ENCODE assay signal across 28 mouse cellular contexts in genomic region chr5:121280456-121280855, GRCm38 (mm10).
DNase-seq lines count a peak whose midpoint lies in the region; ATAC-seq and TF ChIP-seq lines count a peak whose summit lies in the region.
"Had no signal": no experiment of that assay in that cellular context is flagged by ENCODE, and none has a peak within 500 bp of the region (broad histone marks: within the 10 kb centered on the region; RNA-seq: fewer than 3 reads in every experiment).

No protein-coding gene starts in this region.

- no peak for TF ChIP-seq CTCF in testis, adult 2 months (IDR thresholded peaks at IDR 0.05; ENCODE audit: control insufficient read depth, insufficient read depth, insufficient replicate concordance, low read depth, low read length)

- H3K9me3 ChIP-seq in midbrain, embryonic 11.5 days (ENCODE audit: control insufficient read depth, low read length), result no peaks in the 10 kb centered on the region
- no peaks in the 10 kb centered on the region for H3K9me3 ChIP-seq in midbrain, embryonic 16.5 days (replicated peaks; ENCODE audit: control insufficient read depth, low read length, poor library complexity, severe bottlenecking)
- H3K9me3 ChIP-seq: embryonic facial prominence, embryonic 13.5 days; embryonic facial prominence, embryonic 15.5 days; forebrain, embryonic 10.5 days; forebrain, embryonic 12.5 days; G1E had no signal

- WGBS in midbrain, embryonic 11.5 days, result 87% methylated on average over 4 of the region's 4 CpGs
- WGBS in midbrain, embryonic 16.5 days, result 97% methylated on average over 4 of the region's 4 CpGs

- H3K27ac ChIP-seq in midbrain, embryonic 11.5 days (ENCODE audit: low read depth, low read length), result no peak overlapping the region
- H3K27ac ChIP-seq in midbrain, embryonic 16.5 days (ENCODE audit: low read length), result no peak overlapping the region
- H3K27ac ChIP-seq in testis, adult 2 months (ENCODE audit: control insufficient read depth, insufficient read depth, low read depth, low read length), result no peak overlapping the region; the same call in 1 of the 2 replicates
- H3K27ac ChIP-seq: embryonic facial prominence, embryonic 13.5 days; embryonic facial prominence, embryonic 15.5 days; forebrain, embryonic 10.5 days; forebrain, embryonic 12.5 days had no signal

- H3K4me3 ChIP-seq in midbrain, embryonic 11.5 days (ENCODE audit: low read depth, low read length), result no peak overlapping the region
- no peak overlapping the region for H3K4me3 ChIP-seq in midbrain, embryonic 16.5 days (ENCODE audit: low read depth, low read length)
- peak overlapping the region; percentile 44 for H3K4me3 ChIP-seq in testis, adult 2 months (ENCODE audit: control insufficient read depth, low read depth, low read length)
- H3K4me3 ChIP-seq: embryonic facial prominence, embryonic 13.5 days; embryonic facial prominence, embryonic 15.5 days; erythroblast, embryonic 14.5 days; forebrain, embryonic 10.5 days; forebrain, embryonic 12.5 days had no signal

- ATAC-seq in midbrain, embryonic 11.5 days (ENCODE audit: low FRiP score), result no peak
- no peak for ATAC-seq in midbrain, embryonic 16.5 days
- ATAC-seq: activated CD4-positive, CD25-positive, alpha-beta regulatory T cell, adult 4 months; CD4-positive, CD25-positive, alpha-beta regulatory T cell, adult 4 months; forebrain, embryonic 14.5 days; forebrain, embryonic 16.5 days; Patski had no signal

- peaks cover 6% of the 10 kb centered on the region for H3K36me3 ChIP-seq in midbrain, embryonic 11.5 days (ENCODE audit: control insufficient read depth, insufficient read depth, low read length)
- peaks cover 44% of the 10 kb centered on the region for H3K36me3 ChIP-seq in midbrain, embryonic 16.5 days (ENCODE audit: control insufficient read depth, insufficient read depth, low read length)
- peaks cover 4% of the 10 kb centered on the region for H3K36me3 ChIP-seq in testis, adult 2 months (ENCODE audit: control insufficient read depth, insufficient read depth, low read length)

- H3K4me1 ChIP-seq in midbrain, embryonic 11.5 days (ENCODE audit: control insufficient read depth, insufficient read depth, low read length), result no peaks in the 10 kb centered on the region
- H3K4me1 ChIP-seq in midbrain, embryonic 16.5 days (ENCODE audit: control insufficient read depth, insufficient read depth, low read length), result no peaks in the 10 kb centered on the region
- H3K4me1 ChIP-seq in testis, adult 2 months (ENCODE audit: control insufficient read depth, insufficient read depth, low read length), result peaks cover 5% of the 10 kb centered on the region; the same call in 1 of the 2 replicates
- H3K4me1 ChIP-seq: embryonic facial prominence, embryonic 13.5 days; embryonic facial prominence, embryonic 15.5 days; forebrain, embryonic 10.5 days; forebrain, embryonic 12.5 days had no signal

- TF ChIP-seq POLR2A in testis, adult 2 months (IDR thresholded peaks at IDR 0.05; ENCODE audit: control insufficient read depth, low read depth, low read length), result no peak

- H3K9ac ChIP-seq in midbrain, embryonic 11.5 days (ENCODE audit: low read length), result no peak overlapping the region
- no peak overlapping the region for H3K9ac ChIP-seq in midbrain, embryonic 16.5 days (ENCODE audit: low read depth, low read length)
- H3K9ac ChIP-seq: embryonic facial prominence, embryonic 13.5 days; embryonic facial prominence, embryonic 15.5 days; forebrain, embryonic 12.5 days had no signal

- no peaks in the 10 kb centered on the region for H3K27me3 ChIP-seq in midbrain, embryonic 11.5 days (ENCODE audit: control insufficient read depth, insufficient read depth, low read length)
- H3K27me3 ChIP-seq in midbrain, embryonic 16.5 days (ENCODE audit: control insufficient read depth, insufficient read depth, low read depth, low read length), result no peaks in the 10 kb centered on the region
- no peaks in the 10 kb centered on the region for H3K27me3 ChIP-seq in testis, adult 2 months (ENCODE audit: control insufficient read depth, insufficient read depth, low read length)
- H3K27me3 ChIP-seq: CH12.LX; embryonic facial prominence, embryonic 13.5 days; embryonic facial prominence, embryonic 15.5 days; forebrain, embryonic 12.5 days; Patski had no signal

- peak; percentile 53 to 79 for DNase-seq in adrenal gland, adult (ENCODE audit: inconsistent age in 2 of 2, low spot score in 1 of 2)
- no peak for DNase-seq in adrenal gland, adult 18-20 months (ENCODE audit: low spot score in 2 of 2)
- peak; percentile 15 for DNase-seq in adrenal gland, postnatal 10 days
- no peak for DNase-seq in adrenal gland, postnatal 4 days (ENCODE audit: low spot score in 2 of 2)
- peak; percentile 37 for DNase-seq in midbrain, embryonic 11.5 days (ENCODE audit: low spot score, missing footprints)
- no peak for DNase-seq in testis, postnatal 10 days (ENCODE audit: low spot score)
- DNase-seq: B cell, adult 2 months; cerebellum, adult 11 months; cerebellum, adult 18-20 months; cerebellum, adult 8-10 months; cerebellum, adult 9-11 months; cerebellum, postnatal 14 days; cerebellum, postnatal 36 days; embryo, embryonic 11 days had no signal

- H3K4me2 ChIP-seq in midbrain, embryonic 11.5 days, result no peak overlapping the region
- H3K4me2 ChIP-seq in midbrain, embryonic 16.5 days (ENCODE audit: low read length), result no peak overlapping the region
- H3K4me2 ChIP-seq: embryonic facial prominence, embryonic 13.5 days; embryonic facial prominence, embryonic 15.5 days; forebrain, embryonic 12.5 days had no signal

Comparison
In these comparisons a context has a peak if more than half of its experiments do, and no peak if none do; other contexts are left out.
1. DNase-seq: peak in adrenal gland, adult (2 of 2), adrenal gland, postnatal 10 days (single experiment) and midbrain, embryonic 11.5 days (single experiment); none in adrenal gland, adult 18-20 months (0 of 2), adrenal gland, postnatal 4 days (0 of 2) and testis, postnatal 10 days (single experiment).